In genomic region chr10:93104357-93104756, GRCm38 (mm10) we compare ENCODE assay signal across 19 mouse cellular contexts. TPM values are rescaled to one million over a fixed set of nuclear protein-coding genes. Genes with fewer than 3 reads are reported as not detected.
DNase-seq lines count a peak whose midpoint lies in the region; TF ChIP-seq lines count a peak whose summit lies in the region.
"Had no signal": no experiment of that assay in that cellular context is flagged by ENCODE, and none has a peak within 500 bp of the region (broad histone marks: within the 10 kb centered on the region; RNA-seq: fewer than 3 reads in every experiment).

No protein-coding gene starts in this region.

- TF ChIP-seq POLR2A in cerebellum, adult 2 months (IDR thresholded peaks at IDR 0.05; ENCODE audit: borderline replicate concordance, insufficient read depth, low read length) = no peak

- H3K4me1 ChIP-seq in cerebellum, adult 2 months (ENCODE audit: control insufficient read depth, insufficient read depth, low read length) = no peaks in the 10 kb centered on the region
- H3K4me1 ChIP-seq: neural tube, embryonic 12.5 days had no signal

- no peaks in the 10 kb centered on the region for H3K27me3 ChIP-seq in cerebellum, adult 2 months (ENCODE audit: control insufficient read depth, insufficient read depth, low read length)
- H3K27me3 ChIP-seq: forebrain, embryonic 15.5 days; neural tube, embryonic 12.5 days had no signal

- TF ChIP-seq CTCF in layer of hippocampus, adult 2 months (conservative IDR thresholded peaks at IDR 0.05) = no peak
- TF ChIP-seq CTCF in cerebellum, adult 2 months (IDR thresholded peaks at IDR 0.05; ENCODE audit: borderline replicate concordance, insufficient read depth, low read depth, low read length) = no peak

- intact Hi-C loops in left cerebral cortex, postnatal 36 days (cut with DNase I) = no loop called here
- intact Hi-C loops in heart, postnatal 14 days (cut with DNase I) = no loop called here

- 83% methylated on average over 6 of the region's 6 CpGs for WGBS in cerebellum, adult 2 months

- peak; percentile 58 to 91 for DNase-seq in layer of hippocampus, adult 18-20 months (ENCODE audit: low spot score in 2 of 2)
- DNase-seq in layer of hippocampus, postnatal 10 days (ENCODE audit: low spot score in 2 of 2) = no peak
- DNase-seq in brain, adult 2 months (ENCODE audit: low read depth, low spot score) = peak; percentile 85
- peak; percentile 68 to 82 for DNase-seq in layer of hippocampus, adult 2 months (ENCODE audit: low spot score in 2 of 2)
- DNase-seq in left cerebral cortex, postnatal 36 days (ENCODE audit: low spot score in 2 of 2) = peak; percentile 23 to 28
- no peak for DNase-seq in cerebellum, adult 2 months
- no peak for DNase-seq in heart, postnatal 14 days
- no peak for DNase-seq in thymus, postnatal 10 days (ENCODE audit: low spot score in 2 of 2)
- DNase-seq: adrenal gland, adult 8-10 months; cerebellum, adult 8-10 months; gastrocnemius, postnatal 25 days; heart, postnatal 4 days; kidney, adult 9 months; lung, embryonic 14.5 days; retina, postnatal 1 day; thymus, adult 18-20 months had no signal

- no peak overlapping the region for H3K4me3 ChIP-seq in layer of hippocampus, adult 2 months
- H3K4me3 ChIP-seq in cerebellum, adult 2 months (replicated peaks; ENCODE audit: insufficient read depth, low read depth, low read length) = no peak overlapping the region
- H3K4me3 ChIP-seq: erythroblast, embryonic 14.5 days; forebrain, embryonic 15.5 days; neural tube, embryonic 12.5 days had no signal

- peak overlapping the region; percentile 91 for H3K27ac ChIP-seq in layer of hippocampus, adult 2 months
- no peak overlapping the region for H3K27ac ChIP-seq in cerebellum, adult 2 months (ENCODE audit: insufficient read depth, low read length)
- H3K27ac ChIP-seq: forebrain, embryonic 15.5 days; neural tube, embryonic 12.5 days had no signal

RNA-seq across cellular contexts. Expression of gene Cfap54, which starts 22.9 kb away (rescaled TPM):
- total RNA-seq in layer of hippocampus, adult 18-20 months (2021) = 10 to 100 TPM; 15.9 to 18.9 TPM
- total RNA-seq in layer of hippocampus, postnatal 10 days (2021) = 10 to 100 TPM; 11.0 to 14.2 TPM
- 10 to 100 TPM; 20.7 to 22.9 TPM for total RNA-seq in layer of hippocampus, adult 2 months (2021)
- total RNA-seq in left cerebral cortex, postnatal 36 days (2021) = 10 to 100 TPM; 15.8 to 26.5 TPM
- 0.95 and 1.00 TPM in 2 replicates for polyA plus RNA-seq in cerebellum, adult 2 months (2012; rRNA removed)
- 1 to 10 TPM in 1 of 2 experiments, under 1 TPM in 1; 1.00 to 1.8 TPM for total RNA-seq in heart, postnatal 14 days (2021)

RNA-seq across cellular contexts. Expression of gene Cdk17, which starts 56.3 kb away (rescaled TPM):
- 100 to 1,000 TPM; 216 to 230 TPM for total RNA-seq in layer of hippocampus, adult 18-20 months (2021)
- 100 to 1,000 TPM; 116 to 120 TPM for total RNA-seq in layer of hippocampus, postnatal 10 days (2021)
- 100 to 1,000 TPM; 206 to 219 TPM for total RNA-seq in layer of hippocampus, adult 2 months (2021)
- 100 to 1,000 TPM; 234 to 248 TPM for total RNA-seq in left cerebral cortex, postnatal 36 days (2021)
- 63.1 and 79.1 TPM in 2 replicates for polyA plus RNA-seq in cerebellum, adult 2 months (2012; rRNA removed)
- 10 to 100 TPM; 28.0 to 28.3 TPM for total RNA-seq in heart, postnatal 14 days (2021)

Comparison
In these comparisons a context has a peak if more than half of its experiments do, and no peak if none do; other contexts are left out.
1. DNase-seq: peak in layer of hippocampus, adult 18-20 months (2 of 2), brain, adult 2 months (single experiment), layer of hippocampus, adult 2 months (2 of 2) and left cerebral cortex, postnatal 36 days (2 of 2); none in layer of hippocampus, postnatal 10 days (0 of 2), cerebellum, adult 2 months (0 of 2), heart, postnatal 14 days (0 of 2) and thymus, postnatal 10 days (0 of 2).
2. RNA of gene Cfap54, which starts 22.9 kb away (total RNA-seq): 15.8 to 26.5 TPM in left cerebral cortex, postnatal 36 days, 20.7 to 22.9 TPM in layer of hippocampus, adult 2 months, 15.9 to 18.9 TPM in layer of hippocampus, adult 18-20 months and 11.0 to 14.2 TPM in layer of hippocampus, postnatal 10 days; 1.00 to 1.8 TPM in heart, postnatal 14 days; every median in the first group is over 4 times any median in the second.